Mouse (Mus musculus) urinary bladder, postnatal 10 days (tissue): ENCODE results near the gene Esx1.

ENCODE experiments used
- DNase-seq: peaks from one replicate; pipeline ENCODE4 v3.0.0; 2022; ENCODE audit warnings: low spot score

Esx1 gene

GRCm38 (mm10) chrX:137121718-137122117 lies at the start of gene Esx1:
Gene Esx1 (minus strand): TSS chrX:137122083.
- DNase-seq = no peak

GRCm38 (mm10) chrX:137170021-137170420 lies 48.1 kb upstream of the Esx1 start:
- DNase-seq = no peak

DNA sequence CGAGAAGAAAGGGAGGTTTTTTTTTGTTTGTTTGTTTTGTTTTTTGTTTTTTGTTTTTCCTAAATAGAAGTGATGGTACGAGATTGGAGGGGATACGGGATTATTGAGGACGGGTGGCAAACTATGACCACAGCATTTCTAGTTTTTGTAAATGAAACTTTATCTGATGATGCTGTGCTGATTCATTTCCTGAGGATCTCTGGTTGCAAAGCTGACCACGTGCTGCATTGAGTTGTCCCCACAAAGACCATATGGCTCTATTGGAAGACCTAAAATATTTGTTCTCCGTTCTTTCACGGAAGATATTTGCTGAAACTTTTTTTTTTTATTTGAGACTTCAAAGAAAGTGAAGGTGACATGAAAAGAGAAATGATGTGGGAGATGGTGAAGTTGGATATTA lies 45.8 kb upstream of the Esx1 start:
- no peak for DNase-seq

GRCm38 (mm10) chrX:137165621-137166020 lies 43.7 kb upstream of the Esx1 start:
- no peak for DNase-seq

- no peak for DNase-seq
These were observed 40.8 kb upstream of the Esx1 start for GRCm38 (mm10) chrX:137162700-137163099.

DNA sequence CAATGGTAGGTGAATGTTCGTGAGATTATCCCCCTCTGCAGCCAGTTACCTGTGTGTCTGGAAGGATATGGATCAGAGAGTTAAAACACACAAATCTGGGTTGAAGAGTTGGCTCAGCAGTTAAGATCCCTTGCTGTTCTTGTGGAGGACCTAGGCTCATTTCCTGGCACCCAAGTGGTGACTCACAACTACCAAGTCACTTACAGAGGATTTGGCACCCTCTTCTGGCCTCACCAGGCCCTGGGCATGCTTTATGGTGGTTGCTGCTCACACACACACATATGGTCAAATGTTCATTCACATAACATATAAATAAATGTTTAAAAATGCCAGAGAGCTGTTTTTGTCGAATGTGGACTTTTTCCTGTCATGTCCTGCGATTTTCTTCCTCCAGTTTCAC lies 39.1 kb upstream of the Esx1 start:
- no peak for DNase-seq

GRCm38 (mm10) chrX:137149050-137149449 lies 27.2 kb upstream of the Esx1 start:
- DNase-seq = no peak

DNA sequence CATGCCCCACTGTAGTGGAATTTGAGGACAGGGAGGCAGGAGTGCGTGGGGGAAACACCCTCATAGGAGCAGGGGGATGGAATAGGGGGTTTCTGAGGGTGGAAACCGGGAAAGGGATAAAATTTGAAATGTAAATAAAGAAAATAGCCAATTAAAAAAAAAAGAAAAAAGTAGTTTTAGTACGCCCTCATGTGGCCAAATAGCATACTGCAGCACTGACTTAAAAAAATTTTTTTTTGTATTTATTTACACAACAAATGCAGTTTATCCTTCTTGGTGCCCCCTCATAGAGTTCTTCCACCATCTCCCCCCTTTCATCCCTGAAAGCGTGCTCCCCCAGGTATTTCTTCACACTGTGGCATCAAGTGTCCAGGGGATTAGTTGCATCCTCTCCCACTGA lies 22.8 kb upstream of the Esx1 start:
- DNase-seq = no peak

DNA sequence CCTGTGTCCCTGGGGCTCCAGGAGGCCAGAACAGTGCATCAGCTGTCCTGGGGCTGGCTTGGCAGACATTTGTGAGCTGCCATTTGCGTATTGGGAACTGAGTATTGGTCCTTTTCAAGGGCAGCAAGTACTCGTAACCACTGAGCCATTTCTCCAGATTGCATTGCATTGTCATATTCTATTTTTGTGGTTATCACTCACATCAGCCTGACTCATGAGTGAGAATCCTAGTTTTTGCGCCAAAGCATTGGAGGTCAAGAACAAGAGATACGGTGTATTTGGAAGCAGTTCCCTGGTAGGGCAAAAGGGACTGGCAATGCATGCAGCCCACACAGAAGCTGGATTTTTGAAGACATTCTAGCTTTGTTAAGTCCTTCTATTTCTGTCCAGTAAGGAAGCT lies 21.8 kb upstream of the Esx1 start:
- no peak for DNase-seq

DNA sequence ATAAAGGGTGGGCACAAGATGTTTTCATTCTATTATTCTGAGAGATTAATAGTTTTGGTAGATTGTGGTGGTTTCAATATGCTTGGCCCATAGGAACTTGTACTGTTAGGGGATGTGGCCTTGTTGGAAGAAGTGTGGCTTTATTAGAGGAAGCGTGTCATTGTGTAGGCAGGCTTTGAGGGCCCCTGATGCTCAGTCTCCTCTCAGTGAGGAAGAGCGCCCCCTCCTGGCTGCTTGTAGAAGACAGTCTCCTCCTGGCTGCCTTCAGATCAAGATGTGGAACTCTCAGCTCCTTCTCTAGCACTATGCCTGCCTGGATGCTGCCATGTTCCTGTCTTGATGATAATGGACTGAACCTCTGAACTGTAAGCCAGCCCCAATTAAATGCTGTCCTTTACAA lies 20.7 kb upstream of the Esx1 start:
- no peak for DNase-seq

GRCm38 (mm10) chrX:137141669-137142068 lies 19.8 kb upstream of the Esx1 start:
- no peak for DNase-seq

DNA sequence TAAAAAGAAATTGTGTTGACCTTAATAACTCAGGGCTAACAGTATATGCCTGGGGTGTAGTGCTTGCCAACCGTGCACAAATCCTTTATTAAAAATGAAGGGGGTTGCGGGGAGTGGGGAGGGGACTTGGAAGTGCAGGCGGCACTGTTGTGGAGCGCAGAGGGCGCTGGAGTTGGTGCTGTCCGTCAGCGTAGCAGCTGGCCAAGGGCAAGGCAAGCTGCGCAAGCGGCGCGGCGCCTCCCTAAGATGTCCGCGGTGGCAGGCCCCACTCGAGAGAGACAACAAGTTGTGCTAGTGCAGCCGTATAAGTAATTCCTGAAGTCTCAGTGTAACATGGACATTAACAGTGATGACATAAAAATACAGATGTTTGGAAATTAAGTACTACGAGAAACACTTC lies 5.7 kb upstream of the Esx1 start:
- no peak for DNase-seq

GRCm38 (mm10) chrX:137119675-137120423 lies 2.0 kb downstream of the Esx1 start:
- no peak for DNase-seq

GRCm38 (mm10) chrX:137118097-137118746 lies 3.7 kb downstream of the Esx1 start:
- no peak for DNase-seq

GRCm38 (mm10) chrX:137106498-137106897 lies 15.4 kb downstream of the Esx1 start:
- DNase-seq = no peak

DNA sequence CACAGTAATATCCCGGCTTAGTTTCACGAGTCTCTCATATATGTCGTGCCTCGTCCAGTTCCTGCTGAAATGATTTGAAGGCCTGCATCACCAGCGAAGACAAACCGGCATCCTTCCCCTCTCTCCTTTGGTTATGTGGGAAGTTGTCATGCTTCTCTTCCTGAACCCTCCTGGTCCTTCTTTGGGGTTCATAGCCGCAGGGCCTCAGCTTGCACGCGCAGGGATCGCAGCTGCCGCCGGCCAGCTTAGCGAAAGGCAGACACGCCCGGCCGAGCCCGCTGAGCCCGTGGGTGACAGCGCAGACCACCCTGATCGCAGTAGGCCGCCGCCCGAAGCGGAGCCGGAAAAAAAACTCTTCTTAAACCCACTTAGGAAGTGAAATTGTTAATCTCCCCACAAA lies 17.4 kb downstream of the Esx1 start:
- DNase-seq = no peak
